Mouse (Mus musculus): Measurements from ENCODE around the gene Fhit. TPM values are rescaled to one million over a fixed set of nuclear protein-coding genes. Genes with fewer than 3 reads are reported as not detected.

Gene Fhit
- polyA plus RNA-seq, 1 experiment from 2014 or later: 2.3 TPM

- no peak overlapping the region for H3K9ac ChIP-seq
- no peaks in the 10 kb centered on the region for H3K4me1 ChIP-seq (replicated peaks)
- no peak overlapping the region for H3K4me2 ChIP-seq
- H3K9me3 ChIP-seq (replicated peaks): no peaks in the 10 kb centered on the region
- H3K36me3 ChIP-seq (replicated peaks): no peaks in the 10 kb centered on the region
- no peak overlapping the region for H3K27ac ChIP-seq (replicated peaks)
- WGBS (ENCODE audit: insufficient replicate concordance): 60% methylated on average over 3 of the region's 3 CpGs
- H3K27me3 ChIP-seq: no peaks in the 10 kb centered on the region
- no peak for ATAC-seq (ENCODE audit: insufficient read depth)
- no peak overlapping the region for H3K4me3 ChIP-seq (replicated peaks)
Measured at GRCm38 (mm10) chr14:10568937-10569552, 592.8 kb downstream of the Fhit start.

GRCm38 (mm10) chr14:10567771-10568170 lies 594.1 kb downstream of the Fhit start:
- no peak overlapping the region for H3K27ac ChIP-seq (replicated peaks)
- ATAC-seq (ENCODE audit: insufficient read depth): no peak
- no peaks in the 10 kb centered on the region for H3K36me3 ChIP-seq (replicated peaks)
- H3K4me2 ChIP-seq: no peak overlapping the region
- WGBS (ENCODE audit: insufficient replicate concordance): 44% methylated on average over 2 of the region's 2 CpGs
- no peak overlapping the region for H3K9ac ChIP-seq
- no peak overlapping the region for H3K4me3 ChIP-seq (replicated peaks)
- H3K27me3 ChIP-seq: no peaks in the 10 kb centered on the region
- H3K4me1 ChIP-seq (replicated peaks): no peaks in the 10 kb centered on the region
- no peaks in the 10 kb centered on the region for H3K9me3 ChIP-seq (replicated peaks)

DNA sequence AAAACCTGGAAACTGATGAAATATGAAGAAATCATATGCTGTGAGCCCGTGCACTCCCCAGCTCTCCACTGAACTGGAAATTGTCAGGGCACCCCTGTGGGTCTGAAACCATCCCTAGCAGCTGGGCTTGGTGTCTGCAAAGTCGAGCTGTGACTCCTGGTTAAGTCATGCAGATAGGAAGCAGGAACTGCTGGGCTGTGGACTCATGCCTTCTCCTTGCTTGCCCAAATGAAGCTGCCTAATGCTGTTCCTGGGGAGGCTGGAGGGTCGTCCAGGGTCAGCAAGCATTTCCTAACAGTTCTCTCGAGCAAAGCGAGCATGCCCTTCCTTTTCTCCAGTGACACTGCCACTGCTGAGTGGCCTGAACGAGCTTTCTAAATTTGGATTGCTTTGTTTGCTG lies 607.1 kb downstream of the Fhit start:
- Histone ChIP-seq H3K36me3 (replicated peaks) (no peaks in the 10 kb centered on the region), H3K4me3 (replicated peaks) (no peak overlapping the region), H3K4me1 (replicated peaks) (no peaks in the 10 kb centered on the region), H3K9ac (no peak overlapping the region), H3K27me3 (no peaks in the 10 kb centered on the region), H3K27ac (replicated peaks) (no peak overlapping the region), H3K4me2 (no peak overlapping the region), H3K9me3 (replicated peaks) (no peaks in the 10 kb centered on the region)
- 29% methylated on average over 6 of the region's 6 CpGs for WGBS (ENCODE audit: insufficient replicate concordance)
- ATAC-seq (ENCODE audit: insufficient read depth): no peak

DNA sequence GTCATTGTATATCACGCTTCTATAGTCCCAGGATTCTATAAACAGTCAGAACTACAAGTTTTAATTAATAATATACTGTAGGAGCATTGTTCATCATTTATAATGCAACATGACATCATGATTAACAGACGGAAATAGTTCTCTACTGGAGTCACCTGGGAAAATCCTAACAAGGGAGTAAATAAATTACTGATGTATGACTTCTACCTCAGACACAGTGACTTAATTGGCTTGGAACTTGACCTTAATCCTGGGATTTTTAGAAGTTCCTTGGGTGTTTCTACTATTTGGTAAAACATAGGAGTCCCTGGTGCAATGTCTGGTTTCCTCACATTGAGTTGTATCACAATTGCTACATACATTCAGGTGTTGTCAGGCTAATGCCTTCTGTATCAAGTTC lies 613.2 kb downstream of the Fhit start:
- no peaks in the 10 kb centered on the region for H3K36me3 ChIP-seq (replicated peaks)
- no peaks in the 10 kb centered on the region for H3K4me1 ChIP-seq (replicated peaks)
- no peak overlapping the region for H3K4me2 ChIP-seq
- H3K27ac ChIP-seq (replicated peaks): no peak overlapping the region
- no peak overlapping the region for H3K9ac ChIP-seq
- no peaks in the 10 kb centered on the region for H3K9me3 ChIP-seq (replicated peaks)
- H3K4me3 ChIP-seq (replicated peaks): no peak overlapping the region
- 40% methylated on average over 2 of the region's 2 CpGs for WGBS (ENCODE audit: insufficient replicate concordance)
- ATAC-seq (ENCODE audit: insufficient read depth): no peak
- no peaks in the 10 kb centered on the region for H3K27me3 ChIP-seq

DNA sequence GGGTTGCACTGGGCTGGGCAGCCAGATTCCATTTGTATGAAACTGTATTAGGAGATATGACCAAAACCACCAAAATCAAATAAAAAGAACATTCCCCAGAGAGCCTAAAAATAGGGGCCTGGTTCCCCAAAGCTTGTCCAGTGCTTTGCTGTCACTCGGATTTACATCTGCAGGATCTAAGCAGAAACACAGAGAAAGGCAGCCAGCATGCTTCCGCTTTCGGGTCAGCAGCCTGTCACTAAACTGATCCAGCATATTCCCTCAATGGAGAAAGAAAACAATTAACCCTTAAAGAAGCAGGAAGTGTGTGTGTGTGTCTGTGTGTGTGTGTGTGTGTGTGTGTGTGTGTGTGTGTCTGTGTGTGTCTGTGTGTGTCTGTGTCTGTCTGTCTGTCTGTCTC lies 615.9 kb downstream of the Fhit start:
- Histone ChIP-seq H3K36me3 (replicated peaks) (no peaks in the 10 kb centered on the region), H3K27me3 (no peaks in the 10 kb centered on the region), H3K4me3 (replicated peaks) (no peak overlapping the region), H3K9me3 (replicated peaks) (no peaks in the 10 kb centered on the region), H3K27ac (replicated peaks) (no peak overlapping the region), H3K9ac (no peak overlapping the region), H3K4me1 (replicated peaks) (no peaks in the 10 kb centered on the region), H3K4me2 (no peak overlapping the region)
- ATAC-seq (ENCODE audit: insufficient read depth): no peak
- 34% methylated on average over 3 of the region's 3 CpGs for WGBS (ENCODE audit: insufficient replicate concordance)

DNA sequence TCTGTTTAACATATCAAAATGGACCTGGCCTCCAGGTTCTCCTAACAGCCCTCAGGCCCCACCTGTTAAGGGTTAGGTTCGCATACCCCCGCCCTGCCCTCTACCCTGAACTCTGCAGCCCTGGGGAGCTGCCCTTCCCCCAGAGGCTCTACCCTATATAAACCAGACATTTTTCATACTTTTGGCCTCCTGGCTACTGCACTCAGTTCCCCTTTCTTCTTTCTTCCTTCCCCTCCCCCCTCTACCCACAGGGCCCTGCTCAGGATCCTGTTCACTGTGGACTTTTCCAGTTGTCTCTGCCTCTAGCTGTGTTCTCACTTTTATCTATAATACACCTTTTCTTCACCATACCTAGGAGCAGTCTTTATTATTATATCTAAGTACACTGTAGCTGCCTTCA lies 627.0 kb downstream of the Fhit start:
- no peak overlapping the region for H3K4me3 ChIP-seq (replicated peaks)

DNA sequence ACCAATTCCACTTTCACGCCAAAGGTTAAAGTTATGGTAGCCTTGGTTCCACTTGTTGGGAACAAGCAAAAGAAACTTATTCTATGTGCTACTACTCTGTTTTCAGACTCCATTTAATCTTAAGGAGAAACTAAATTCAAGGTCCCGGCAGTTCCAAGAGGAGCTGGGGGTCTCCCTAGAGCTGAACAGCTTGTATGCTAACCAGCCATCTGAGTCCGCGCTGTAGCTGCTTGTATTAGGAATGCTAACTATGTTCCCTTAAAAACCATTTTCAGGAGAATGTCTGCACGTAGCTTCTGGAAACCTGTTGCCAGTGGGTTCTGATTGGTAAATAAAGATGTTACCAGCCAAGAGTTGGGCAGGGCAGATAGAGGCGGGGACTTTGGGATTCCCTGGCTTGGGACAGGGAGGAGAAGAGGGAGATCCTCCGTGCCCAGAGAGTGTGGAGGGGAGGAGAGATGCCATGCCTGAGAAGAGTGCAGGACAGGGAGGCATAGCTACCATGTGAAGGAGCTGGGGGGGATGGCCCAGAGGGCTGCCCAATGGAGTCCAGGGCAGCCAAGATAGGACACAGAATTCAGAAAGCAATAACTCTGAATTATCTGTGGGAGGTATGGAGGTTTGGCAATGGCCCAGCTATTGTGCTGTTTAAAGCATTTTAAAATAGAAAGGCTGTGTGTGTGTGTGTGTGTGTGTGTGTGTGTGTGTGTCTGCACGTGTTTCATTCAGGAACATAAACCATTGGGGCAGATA lies 629.9 kb downstream of the Fhit start:
- Histone ChIP-seq H3K9ac (no peak overlapping the region), H3K27me3 (no peaks in the 10 kb centered on the region), H3K9me3 (replicated peaks) (no peaks in the 10 kb centered on the region), H3K27ac (replicated peaks) (no peak overlapping the region), H3K4me3 (replicated peaks) (no peak overlapping the region), H3K4me1 (replicated peaks) (no peaks in the 10 kb centered on the region), H3K4me2 (no peak overlapping the region), H3K36me3 (replicated peaks) (no peaks in the 10 kb centered on the region)
- WGBS (ENCODE audit: insufficient replicate concordance): 62% methylated on average over 8 of the region's 8 CpGs
- no peak for ATAC-seq (ENCODE audit: insufficient read depth)

More for the DNA sequence above, 627.0 kb downstream of the Fhit start:
- Histone ChIP-seq H3K36me3 (replicated peaks) (no peaks in the 10 kb centered on the region), H3K9ac (no peak overlapping the region), H3K27ac (replicated peaks) (no peak overlapping the region), H3K9me3 (replicated peaks) (no peaks in the 10 kb centered on the region), H3K27me3 (no peaks in the 10 kb centered on the region), H3K4me2 (no peak overlapping the region), H3K4me1 (replicated peaks) (no peaks in the 10 kb centered on the region)
- 32% methylated on average over 2 of the region's 2 CpGs for WGBS (ENCODE audit: insufficient replicate concordance)
- no peak for ATAC-seq (ENCODE audit: insufficient read depth)

- Histone ChIP-seq H3K4me2 (no peak overlapping the region), H3K9me3 (replicated peaks) (no peaks in the 10 kb centered on the region), H3K27ac (replicated peaks) (no peak overlapping the region), H3K36me3 (replicated peaks) (no peaks in the 10 kb centered on the region), H3K27me3 (no peaks in the 10 kb centered on the region), H3K9ac (no peak overlapping the region), H3K4me3 (replicated peaks) (no peak overlapping the region), H3K4me1 (replicated peaks) (no peaks in the 10 kb centered on the region)
- WGBS (ENCODE audit: insufficient replicate concordance): 31% methylated on average over 2 of the region's 2 CpGs
- ATAC-seq (ENCODE audit: insufficient read depth): no peak
Measured at GRCm38 (mm10) chr14:10526800-10527199, 635.0 kb downstream of the Fhit start.

DNA sequence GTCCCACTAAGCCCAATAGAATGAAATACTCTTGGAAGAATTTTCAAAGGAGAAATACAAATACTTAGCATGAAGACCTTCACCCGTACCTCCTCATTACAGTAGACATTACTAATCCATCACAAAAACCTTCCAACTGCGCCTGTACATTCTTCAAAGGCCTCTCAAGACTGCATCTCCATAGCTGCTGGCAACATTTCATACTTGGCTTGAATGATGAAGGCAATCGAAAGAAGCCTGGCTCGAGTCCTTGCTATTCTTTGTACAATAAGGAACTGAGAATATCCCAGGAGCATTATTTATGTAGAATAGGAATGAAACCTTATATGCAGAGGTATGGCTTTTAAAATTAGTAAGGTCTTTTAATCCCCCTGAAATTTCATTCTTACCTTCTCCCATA lies 636.0 kb downstream of the Fhit start:
- Histone ChIP-seq H3K4me2 (no peak overlapping the region), H3K36me3 (replicated peaks) (no peaks in the 10 kb centered on the region), H3K9me3 (replicated peaks) (no peaks in the 10 kb centered on the region), H3K4me1 (replicated peaks) (no peaks in the 10 kb centered on the region), H3K9ac (no peak overlapping the region), H3K4me3 (replicated peaks) (no peak overlapping the region), H3K27ac (replicated peaks) (no peak overlapping the region), H3K27me3 (no peaks in the 10 kb centered on the region)
- 52% methylated on average over 4 of the region's 4 CpGs for WGBS (ENCODE audit: insufficient replicate concordance)
- ATAC-seq (ENCODE audit: insufficient read depth): no peak

- no peak overlapping the region for H3K4me2 ChIP-seq
- no peaks in the 10 kb centered on the region for H3K27me3 ChIP-seq
- H3K4me1 ChIP-seq (replicated peaks): no peaks in the 10 kb centered on the region
- no peak overlapping the region for H3K27ac ChIP-seq (replicated peaks)
- no peaks in the 10 kb centered on the region for H3K36me3 ChIP-seq (replicated peaks)
- H3K4me3 ChIP-seq (replicated peaks): no peak overlapping the region
- no peaks in the 10 kb centered on the region for H3K9me3 ChIP-seq (replicated peaks)
- H3K9ac ChIP-seq: no peak overlapping the region
- ATAC-seq (ENCODE audit: insufficient read depth): no peak
Measured at GRCm38 (mm10) chr14:10514026-10514425, 647.8 kb downstream of the Fhit start.

DNA sequence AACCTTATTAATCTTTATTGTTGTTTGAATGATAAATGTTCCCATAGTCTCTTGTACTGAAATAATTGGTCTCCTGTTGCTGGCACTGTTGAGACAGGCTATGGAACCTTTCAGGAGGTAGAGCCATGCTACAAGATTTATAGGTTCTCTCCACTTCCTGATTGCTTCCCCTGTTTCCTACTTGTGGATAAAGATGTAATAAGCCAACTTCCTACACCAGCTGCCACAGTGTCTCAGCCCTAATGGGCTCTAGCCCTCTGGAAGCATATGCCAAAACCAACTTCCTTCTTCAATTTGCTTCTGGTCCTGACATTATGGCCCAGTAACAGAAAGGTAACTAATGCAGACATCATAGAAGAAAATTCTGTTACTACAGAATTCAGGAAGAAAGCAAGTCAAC lies 652.6 kb downstream of the Fhit start:
- no peak overlapping the region for H3K4me3 ChIP-seq (replicated peaks)
- ATAC-seq (ENCODE audit: insufficient read depth): no peak
- no peaks in the 10 kb centered on the region for H3K4me1 ChIP-seq (replicated peaks)
- no peak overlapping the region for H3K9ac ChIP-seq
- H3K4me2 ChIP-seq: no peak overlapping the region
- H3K27me3 ChIP-seq: no peaks in the 10 kb centered on the region
- H3K27ac ChIP-seq (replicated peaks): no peak overlapping the region
- H3K36me3 ChIP-seq (replicated peaks): no peaks in the 10 kb centered on the region
- H3K9me3 ChIP-seq (replicated peaks): no peaks in the 10 kb centered on the region

DNA sequence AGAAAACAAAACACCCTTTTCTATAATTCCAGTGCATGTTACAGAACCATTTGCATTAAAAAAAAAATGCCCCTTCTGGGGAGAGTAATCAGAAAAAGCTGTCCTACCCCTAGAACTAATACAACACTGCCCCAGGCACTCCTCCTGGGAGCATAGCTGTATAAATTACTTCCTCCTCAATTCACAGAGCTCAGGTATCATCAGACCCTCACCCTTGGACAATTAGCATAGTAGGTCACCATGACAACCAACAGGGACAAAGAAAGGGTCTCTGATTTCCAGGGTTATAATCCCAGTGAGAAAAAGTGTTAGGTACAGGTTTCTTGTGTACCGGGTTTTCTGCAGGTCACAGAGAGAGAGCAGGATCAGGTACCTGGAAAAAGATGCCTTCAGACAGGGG lies 654.3 kb downstream of the Fhit start:
- Histone ChIP-seq H3K27ac (replicated peaks) (no peak overlapping the region), H3K27me3 (no peaks in the 10 kb centered on the region), H3K36me3 (replicated peaks) (no peaks in the 10 kb centered on the region), H3K4me2 (no peak overlapping the region), H3K4me1 (replicated peaks) (no peaks in the 10 kb centered on the region), H3K9me3 (replicated peaks) (no peaks in the 10 kb centered on the region), H3K9ac (no peak overlapping the region), H3K4me3 (replicated peaks) (no peak overlapping the region)
- no peak for ATAC-seq (ENCODE audit: insufficient read depth)
- 45% methylated on average over 1 of the region's 1 CpGs for WGBS (ENCODE audit: insufficient replicate concordance)
